Mouse (Mus musculus): ENCODE data around the gene Ppp1r13l.

Ppp1r13l gene

GRCm38 (mm10) chr7:19337122-19337521, 22.4 kb upstream of the Ppp1r13l start:
- no peak for DNase-seq (ENCODE audit: low read depth, low spot score)

GRCm38 (mm10) chr7:19338060-19338459, 21.5 kb upstream of the Ppp1r13l start:
- DNase-seq (ENCODE audit: low read depth, low spot score) = no peak

- DNase-seq (ENCODE audit: low read depth, low spot score) = no peak
Measured at GRCm38 (mm10) chr7:19338596-19338995, 21.0 kb upstream of the Ppp1r13l start.

DNA sequence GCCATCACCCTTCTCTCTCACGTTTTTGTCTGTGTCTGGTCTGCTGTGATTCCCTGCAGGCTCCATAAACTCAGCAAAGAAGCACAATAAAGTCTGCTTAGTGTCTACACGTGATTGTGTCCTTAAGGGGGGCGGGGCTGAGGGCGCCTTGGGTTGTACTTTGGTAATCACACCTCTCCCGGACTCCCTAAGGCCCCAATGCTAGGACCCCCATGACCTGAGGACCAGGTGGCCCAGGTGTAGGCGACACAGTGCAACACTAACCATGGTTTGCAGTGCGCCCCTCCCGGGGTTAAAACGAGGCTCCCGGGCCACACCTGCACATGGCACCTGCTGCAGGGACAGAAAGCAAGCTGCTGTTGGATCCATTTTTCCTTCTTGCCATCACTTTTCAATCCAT, 18.3 kb upstream of the Ppp1r13l start:
- peak; percentile 49 for DNase-seq (ENCODE audit: low read depth, low spot score)

GRCm38 (mm10) chr7:19341761-19342409, 17.7 kb upstream of the Ppp1r13l start:
- peak; percentile 78 for DNase-seq (ENCODE audit: low read depth, low spot score)

DNA sequence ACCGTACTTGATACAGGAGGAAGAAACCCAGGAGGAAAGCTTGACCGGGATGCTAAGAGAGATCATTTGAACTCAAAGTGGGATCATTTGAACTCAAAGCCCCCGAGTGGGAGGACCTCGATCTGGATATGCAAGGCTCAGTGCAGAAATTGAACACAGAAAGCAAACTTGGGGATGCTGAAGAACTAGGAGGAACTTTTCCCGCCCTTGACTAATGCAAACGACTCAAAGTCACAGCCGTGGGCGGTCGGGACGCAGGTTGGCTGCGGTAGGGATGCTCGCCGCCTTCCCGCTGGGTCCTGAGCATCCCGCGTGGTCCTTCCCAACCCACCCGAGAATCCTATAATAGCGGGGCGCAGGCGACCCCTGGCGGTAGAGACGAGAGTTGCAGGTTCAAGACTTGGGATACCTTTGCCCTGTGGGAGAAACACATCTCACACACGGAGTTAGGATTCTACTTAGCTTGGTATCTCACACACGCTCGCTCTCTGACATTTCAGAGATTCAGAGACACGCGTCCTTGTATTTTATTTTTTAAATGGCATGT, 17.0 kb upstream of the Ppp1r13l start:
- DNase-seq (ENCODE audit: low read depth, low spot score) = peak; percentile 18

GRCm38 (mm10) chr7:19343210-19343808, 16.2 kb upstream of the Ppp1r13l start:
- DNase-seq (ENCODE audit: low read depth, low spot score) = peak; percentile 90

GRCm38 (mm10) chr7:19344237-19344847, 15.2 kb upstream of the Ppp1r13l start, which contains the start of gene Ercc1:
Gene Ercc1 (plus strand): TSS chr7:19344778.
- DNase-seq (ENCODE audit: low read depth, low spot score) = no peak

DNA sequence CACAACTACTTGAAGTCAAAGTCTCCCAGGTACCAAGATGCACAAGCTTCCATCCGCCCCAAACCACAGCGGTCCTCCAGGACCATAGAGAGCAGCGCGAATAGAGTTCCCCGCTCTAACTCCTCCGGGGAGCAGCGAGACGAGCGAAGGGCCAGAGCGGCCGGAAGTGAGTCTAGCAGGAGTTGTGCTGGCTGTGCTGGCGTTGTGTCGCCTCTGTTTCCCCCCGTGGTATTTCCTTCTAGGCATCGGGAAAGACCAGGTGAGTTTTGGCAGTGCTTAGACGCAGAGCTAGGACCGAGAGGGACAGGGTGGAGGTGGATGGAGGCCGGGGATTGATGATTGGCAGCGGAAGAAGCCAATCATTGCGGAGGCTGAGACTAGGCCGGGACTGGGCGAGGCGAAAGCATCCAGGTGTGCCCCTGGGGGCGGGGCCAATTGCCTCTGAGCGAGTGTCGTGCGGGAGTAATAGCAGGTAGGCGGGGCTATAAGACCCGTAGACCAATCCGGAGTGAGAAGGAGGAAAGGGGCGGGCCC, 14.5 kb upstream of the Ppp1r13l start:
- DNase-seq (ENCODE audit: low read depth, low spot score) = peak; percentile 100

DNA sequence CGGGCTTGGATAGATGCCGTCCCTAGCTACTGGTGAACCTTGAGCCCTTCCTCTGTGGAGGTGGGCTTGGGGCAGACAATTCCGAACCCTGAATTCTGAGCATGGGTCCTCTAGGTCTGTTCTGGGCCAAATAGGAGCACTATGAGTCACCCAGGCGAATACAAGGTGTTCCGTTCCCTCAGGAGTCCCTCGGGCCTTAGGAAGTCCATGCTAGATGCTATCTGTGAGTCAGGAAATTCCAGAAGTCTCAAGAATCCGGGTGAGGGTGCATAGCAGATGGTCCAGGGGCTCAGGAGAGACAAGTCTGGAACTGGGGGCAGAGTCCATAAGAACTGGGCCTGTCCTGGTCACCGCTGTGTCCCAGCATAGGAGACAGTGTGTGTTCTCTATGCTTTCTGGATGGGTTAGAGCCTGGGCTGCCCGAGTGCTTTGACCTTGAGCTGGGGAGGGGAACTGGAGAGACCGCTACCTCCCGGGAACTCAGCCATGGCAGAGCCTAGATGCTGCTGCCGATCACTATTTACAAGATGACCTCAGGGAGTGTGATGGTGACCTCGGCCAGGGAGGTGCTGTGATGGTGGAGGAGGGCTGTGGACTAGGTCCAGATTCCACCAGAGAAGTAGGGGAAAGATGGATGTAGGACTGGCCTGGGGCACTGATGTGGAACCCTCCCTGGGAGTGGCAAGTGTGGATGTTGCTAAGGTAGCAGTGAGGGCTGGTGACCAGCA, 10.2 kb upstream of the Ppp1r13l start:
- DNase-seq (ENCODE audit: low read depth, low spot score) = no peak

DNA sequence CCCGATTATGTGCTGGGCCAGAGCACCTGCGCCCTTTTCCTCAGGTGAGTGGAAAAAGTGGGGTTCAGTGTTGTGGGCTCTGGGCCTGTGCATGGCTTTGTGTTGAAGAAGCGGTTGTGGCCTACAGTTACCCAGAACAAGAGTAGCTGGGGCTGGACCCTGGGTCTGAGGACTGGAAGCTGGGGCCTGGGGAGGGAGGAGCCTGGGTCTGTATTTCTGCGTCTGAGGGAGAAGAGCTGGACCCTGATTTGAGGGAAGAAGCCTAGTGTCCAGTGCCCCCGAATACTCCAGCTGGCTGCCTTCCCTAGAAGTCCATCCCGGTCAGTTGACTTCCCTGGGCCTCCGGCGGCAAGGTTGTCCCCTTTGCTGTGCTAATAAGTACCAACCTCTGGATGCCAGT, 9.3 kb upstream of the Ppp1r13l start:
- no peak for DNase-seq (ENCODE audit: low read depth, low spot score)

DNA sequence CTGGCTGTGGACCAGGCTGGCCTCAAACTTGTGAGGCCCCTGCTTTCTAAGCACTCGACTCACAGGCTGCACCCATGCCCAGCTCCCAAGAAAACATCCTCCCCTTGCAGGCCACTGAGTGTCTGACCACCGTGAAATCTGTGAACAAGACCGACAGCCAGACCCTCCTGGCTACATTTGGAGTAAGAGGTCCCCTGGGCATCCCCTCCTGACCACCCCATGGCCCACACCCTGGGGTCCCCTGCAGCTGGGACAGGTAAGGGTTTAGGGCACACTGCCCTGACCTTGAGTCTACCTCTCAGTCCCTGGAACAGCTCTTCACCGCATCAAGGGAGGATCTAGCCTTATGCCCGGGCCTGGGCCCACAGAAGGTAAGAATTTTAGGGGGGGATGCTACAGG, 4.6 kb upstream of the Ppp1r13l start:
- DNase-seq (ENCODE audit: low read depth, low spot score) = no peak

GRCm38 (mm10) chr7:19356311-19356710, 3.2 kb upstream of the Ppp1r13l start:
- no peak for DNase-seq (ENCODE audit: low read depth, low spot score)

DNA sequence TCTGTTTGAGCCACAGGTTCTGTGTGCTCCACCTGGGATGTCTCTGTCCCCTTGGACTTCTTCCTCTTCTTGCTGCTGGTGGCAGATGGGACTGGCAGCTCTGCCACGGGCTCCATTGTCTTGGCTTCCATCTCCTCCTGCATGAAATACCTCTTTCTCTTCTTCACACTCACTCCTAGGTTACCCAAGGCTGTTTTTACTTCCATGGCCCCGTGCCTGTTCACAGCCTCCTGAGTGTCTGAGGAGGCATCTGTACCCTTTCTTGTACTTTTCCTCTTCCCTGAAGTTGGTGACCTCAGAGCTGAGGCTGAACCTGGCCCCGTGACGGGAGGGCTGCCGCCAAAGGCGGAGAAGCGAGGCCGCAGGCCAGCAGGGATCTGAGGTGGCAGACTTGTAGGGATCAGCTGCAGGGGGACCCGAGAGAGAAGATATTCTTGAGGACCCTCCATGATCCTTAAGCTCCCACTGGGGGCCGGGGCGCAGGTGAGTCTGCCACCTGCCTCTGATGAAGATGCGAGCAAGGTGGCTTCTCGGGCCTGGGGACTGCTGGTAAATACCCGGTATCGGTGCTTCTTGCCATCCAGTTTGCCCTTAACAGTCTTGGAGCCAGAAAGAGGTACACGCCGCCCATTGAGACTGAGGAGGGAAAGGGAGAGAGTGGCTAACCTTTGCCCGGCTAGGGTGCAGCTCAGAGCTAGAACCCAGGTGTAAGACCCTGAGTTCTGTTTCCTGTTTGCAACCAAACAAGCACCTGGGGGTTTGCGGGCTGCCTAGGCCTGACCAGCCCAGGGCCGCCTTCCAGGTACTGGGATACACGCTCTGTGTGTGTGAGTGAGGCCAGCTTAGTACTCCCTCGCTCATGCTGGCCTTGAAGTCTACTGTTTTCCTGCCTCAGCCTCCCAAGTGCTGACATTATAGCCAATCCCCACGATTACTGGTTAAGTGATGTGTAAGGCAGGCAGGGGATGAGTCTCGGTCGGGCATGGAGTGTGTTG, 1.9 kb upstream of the Ppp1r13l start:
- DNase-seq (ENCODE audit: low read depth, low spot score) = no peak

DNA sequence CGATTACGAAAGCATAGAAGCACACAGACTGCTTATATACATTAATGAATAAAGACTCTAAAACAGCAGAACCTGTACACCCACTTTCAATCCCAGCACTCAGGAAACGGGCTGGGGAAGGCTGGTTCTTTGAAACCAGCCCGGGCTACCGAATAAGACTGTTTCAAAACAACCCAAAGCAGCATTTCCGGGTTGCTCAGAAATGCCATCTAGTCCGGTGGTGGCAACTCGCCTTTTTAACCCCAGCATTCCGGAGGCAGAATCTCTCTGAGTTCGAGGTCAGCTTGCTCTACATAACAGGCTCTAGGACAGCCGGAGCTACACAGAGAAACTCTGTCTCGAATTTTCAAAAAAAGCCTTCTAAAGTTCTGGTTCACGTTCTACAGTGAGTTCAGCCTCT, 915 bp upstream of the Ppp1r13l start:
- no peak for DNase-seq (ENCODE audit: low read depth, low spot score)

- peak; percentile 95 for DNase-seq (ENCODE audit: low read depth, low spot score)
Measured at GRCm38 (mm10) chr7:19359892-19360641, 518 bp downstream of the Ppp1r13l start.

- DNase-seq (ENCODE audit: low read depth, low spot score) = peak; percentile 94
Measured at GRCm38 (mm10) chr7:19360944-19361343, 1.4 kb downstream of the Ppp1r13l start.

DNA sequence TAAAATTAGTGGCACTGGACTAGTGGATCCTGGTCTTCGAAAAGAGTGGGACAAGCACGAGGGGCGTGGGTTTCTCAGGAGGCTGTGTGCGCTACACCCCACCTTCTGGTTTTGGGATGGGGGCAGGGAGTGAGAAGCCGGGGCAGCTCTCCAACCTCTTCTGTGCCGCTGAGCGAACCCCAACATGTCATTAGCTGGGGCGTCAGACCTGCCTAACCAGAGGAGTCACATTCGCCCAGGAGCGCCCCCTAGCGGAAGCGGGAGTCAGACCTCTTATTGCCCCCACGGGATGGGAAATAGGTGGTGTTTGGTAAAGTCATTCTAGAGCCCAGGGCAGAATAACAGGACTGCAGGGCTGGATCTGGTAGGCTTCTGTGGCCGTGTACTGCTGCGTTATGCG, 2.2 kb downstream of the Ppp1r13l start:
- peak; percentile 80 for DNase-seq (ENCODE audit: low read depth, low spot score)

GRCm38 (mm10) chr7:19362276-19362675, 2.7 kb downstream of the Ppp1r13l start:
- DNase-seq (ENCODE audit: low read depth, low spot score) = no peak

- peak; percentile 90 for DNase-seq (ENCODE audit: low read depth, low spot score)
Measured at GRCm38 (mm10) chr7:19363881-19364280, 4.3 kb downstream of the Ppp1r13l start.
